Mouse (Mus musculus) megakaryocyte progenitor cell, adult 5-6 weeks (primary cell): ENCODE measurements at regions not wholly inside any gene's neighbourhood (a gene's known extent, or its start where the extent isn't known, plus 50 kb on each side); places are given as distances from the start of the nearest gene placed in this dataset.

Experiments
- ATAC-seq: replicated peaks from 2 replicates; pipeline ENCODE4 v1.8.0; 2016; ENCODE audit warnings: mild to moderate bottlenecking, moderate TSS enrichment, inconsistent platforms; ENCODE audit not compliant: poor library complexity

DNA sequence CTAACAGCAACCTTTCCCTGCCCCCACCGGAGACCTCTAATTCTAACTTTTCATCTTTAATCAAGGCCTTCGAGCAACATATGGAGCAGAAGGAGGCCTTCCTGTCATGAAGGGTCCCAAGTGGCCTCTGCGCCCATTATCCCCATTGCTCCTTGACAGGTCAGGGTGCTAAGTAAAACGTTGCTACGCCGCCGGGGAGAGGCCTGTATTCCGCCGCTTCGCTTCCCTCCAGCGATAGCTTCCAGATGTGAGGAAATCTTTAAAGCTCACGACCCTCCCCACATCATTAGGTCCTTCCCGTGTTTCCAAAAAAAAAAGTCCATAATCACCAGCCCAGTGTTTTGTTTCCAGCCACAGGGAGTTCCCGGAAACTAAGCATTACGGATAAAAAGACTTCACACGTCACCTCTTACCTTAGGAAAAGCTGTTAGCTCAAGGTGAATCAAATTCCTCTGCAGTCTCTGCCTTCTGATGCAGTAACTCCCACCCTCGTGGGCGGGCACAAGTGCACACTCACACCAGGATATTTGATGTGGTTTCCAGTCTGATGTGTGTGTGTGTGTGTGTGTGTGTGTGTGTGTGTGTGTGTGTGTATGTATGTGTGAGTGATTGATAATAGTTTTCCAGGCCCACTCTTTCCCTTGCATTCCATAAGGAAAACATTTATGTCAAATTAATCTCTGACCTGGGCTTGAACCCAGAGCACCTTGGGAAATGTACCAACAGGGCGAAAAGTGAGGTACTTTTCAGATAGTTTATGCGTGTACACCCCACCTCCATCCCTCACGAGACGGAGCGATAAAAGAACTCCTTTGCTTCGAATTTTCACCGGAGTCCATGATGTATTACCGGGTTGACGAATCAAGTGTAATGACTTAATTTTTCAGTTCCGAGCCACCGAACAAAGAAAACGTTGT is 107.5 kb downstream of the Gm45692 start:
- no peak for ATAC-seq

DNA sequence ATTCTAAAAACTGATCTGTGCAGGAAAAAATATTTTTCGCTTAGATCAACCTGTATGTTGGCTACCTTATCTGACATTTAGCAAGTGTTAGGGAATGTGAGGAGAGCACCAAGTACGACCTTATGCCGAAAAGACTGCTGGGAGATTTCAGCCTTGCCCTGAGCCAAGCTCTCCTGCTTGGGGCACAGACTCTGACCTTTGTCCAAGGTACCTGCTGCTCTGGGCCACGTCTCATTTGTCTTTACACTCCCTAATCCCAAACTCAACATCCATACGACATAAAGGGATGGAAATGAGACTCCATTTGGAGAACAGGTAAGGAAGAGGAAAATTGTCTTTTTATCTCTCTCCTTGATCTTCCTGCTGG is 108.2 kb downstream of the Gm45692 start:
- ATAC-seq: no peak

DNA sequence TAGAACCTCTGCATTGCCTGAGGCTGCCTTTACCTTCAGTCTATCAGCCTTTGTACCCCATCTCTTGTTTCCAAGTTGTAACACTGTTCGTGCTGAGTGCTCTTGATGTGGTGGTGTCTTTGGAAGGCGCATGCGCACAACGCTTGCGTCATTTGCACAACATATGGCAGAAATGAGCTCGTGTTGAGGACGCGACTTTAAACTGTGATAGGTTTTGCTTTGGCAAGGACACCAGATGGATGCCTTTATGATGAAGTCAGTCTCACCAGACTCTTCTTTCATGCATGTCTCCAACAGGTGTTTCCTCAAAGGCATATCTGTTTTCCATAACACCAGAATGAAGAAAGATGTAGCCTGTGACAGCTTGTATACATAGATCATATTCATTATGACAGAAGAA is 110.2 kb downstream of the Gm45692 start:
- no peak for ATAC-seq

DNA sequence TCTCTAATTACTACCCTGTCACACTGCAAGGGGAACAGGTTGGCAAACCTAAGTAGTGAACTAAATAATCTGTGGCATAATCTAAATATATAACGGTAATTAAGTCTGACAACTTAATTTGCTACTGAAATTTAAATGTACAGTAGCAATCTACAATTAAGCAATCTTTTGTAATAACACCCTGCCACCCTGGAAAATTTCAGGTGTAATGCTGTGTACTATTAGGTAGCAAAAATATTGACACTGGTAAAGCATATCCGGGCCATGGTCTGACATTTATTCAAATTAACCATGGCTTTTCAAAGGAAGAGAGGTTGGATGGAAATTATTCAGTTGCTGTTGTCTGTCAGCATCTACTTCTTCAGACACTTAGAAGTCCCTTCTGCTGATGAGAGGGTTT is 119.7 kb downstream of the Gm45692 start:
- ATAC-seq: no peak

DNA sequence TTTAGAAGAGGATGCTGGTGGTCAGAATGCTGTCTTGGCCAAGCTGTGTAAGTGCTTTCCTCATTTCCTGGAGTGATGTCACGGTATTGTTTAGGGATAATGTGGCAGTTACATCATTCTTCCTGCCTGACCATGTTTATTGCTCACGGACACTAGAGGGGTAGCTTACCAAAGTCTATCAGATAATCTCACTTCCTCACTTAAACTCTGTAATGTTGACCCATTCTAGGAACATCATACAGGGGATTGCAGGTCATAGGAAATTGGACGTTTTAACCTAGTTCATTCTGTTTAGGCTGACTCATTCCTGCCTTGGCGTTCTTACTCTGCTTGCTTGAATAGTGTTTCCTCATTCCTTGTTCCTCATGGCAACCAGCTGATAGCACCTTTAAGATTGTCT is 120.3 kb downstream of the Gm45692 start:
- ATAC-seq: peak; percentile 95

DNA sequence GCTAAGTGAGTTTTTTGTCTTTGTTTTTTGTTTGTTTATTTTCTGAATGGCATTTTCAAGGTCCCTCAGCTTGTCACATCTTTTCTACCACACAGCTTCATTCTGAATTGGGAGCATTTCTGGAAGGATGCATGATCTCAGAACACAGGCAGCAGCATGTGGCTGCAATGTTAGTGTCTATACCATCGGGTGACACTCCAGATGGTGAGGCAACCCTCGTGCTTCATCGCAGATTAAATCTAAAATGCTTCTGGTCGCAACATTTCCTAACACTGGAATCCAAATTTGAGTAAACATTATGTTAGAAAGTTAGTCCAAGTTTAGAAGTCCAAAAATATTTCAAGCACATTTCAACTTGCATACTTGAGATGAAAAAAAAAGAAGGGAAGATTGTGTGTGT is 124.4 kb downstream of the Gm45692 start:
- ATAC-seq: no peak

DNA sequence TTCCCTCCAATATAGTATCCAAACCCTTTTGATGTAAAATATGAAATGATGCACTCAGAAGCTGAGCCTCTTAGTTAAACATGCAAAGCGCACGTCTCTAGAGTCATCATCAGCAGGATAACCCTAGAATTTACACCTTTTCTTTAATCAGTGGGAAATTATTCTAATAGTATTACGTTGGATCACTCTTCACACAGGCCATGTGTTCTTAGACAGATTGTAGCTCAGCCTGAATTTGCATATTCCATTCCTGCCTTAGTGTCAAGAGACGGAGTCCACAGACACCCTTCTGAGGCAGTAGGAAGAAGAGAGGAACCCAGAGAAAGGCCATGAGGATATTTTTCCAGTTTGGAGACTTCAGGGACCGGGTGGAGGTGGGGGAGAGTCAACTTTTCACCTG is 125.0 kb downstream of the Gm45692 start:
- ATAC-seq: no peak

DNA sequence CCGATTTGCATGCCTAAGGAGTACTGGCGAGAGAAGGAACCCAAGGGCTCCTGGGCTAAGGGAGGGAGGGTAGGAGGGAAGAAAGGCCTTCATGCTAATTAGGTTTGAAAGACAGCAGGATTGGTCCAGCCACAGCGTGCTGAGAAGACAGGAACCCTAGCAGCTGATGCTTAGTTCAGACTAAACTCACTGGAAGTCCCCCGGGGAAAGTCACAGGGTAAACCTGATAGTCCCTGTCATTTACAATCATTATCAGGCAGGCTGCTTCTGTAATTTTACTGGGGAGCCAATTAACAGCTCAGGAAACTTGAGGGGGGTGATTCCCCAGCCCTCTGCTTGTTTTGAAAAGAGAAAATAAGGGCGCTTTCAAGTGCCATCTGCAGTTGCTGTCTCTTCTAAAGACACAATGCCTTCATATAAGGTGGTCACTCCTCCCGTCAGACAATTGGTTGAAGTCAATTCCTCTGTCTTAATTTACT is 135.9 kb downstream of the Gm45692 start:
- no peak for ATAC-seq

DNA sequence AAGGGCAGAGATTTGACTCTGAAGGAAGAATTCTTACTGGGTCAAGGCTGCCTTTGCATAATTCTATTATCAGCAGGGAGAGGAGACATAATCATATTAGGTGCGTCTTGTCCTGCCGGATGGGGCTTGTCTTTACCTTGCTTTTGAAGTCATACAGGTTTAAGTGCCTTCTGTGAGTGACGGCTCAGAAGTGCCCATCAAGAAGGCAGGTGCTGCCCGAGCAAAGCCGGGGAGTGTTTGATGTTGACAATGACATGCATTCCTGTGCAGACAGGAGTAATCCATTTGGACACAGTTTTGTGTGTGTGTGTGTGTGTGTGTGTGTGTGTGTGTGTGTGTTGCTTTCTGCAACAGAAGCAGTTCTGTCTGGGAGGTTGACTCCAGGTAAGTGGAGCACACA is 141.0 kb downstream of the Gm45692 start:
- ATAC-seq: no peak

DNA sequence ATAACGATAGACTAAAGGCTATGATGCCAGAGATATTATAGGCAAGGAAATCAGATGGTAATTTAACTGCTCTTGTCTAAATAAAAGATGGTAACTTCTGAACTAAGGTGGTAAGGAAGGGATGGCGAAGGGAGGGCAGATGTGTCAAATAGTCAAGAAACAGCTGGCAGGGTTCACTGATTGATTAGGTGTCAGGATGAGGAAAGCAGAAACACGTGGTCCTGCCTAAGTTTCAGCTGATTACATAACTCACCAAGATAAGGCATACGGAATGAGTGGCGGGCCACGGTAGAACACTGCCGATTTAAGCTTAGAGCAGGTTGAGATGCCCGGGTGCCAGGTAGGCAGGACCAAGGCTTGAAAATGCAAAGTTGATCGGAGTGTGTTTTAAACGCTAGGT is 143.2 kb downstream of the Gm45692 start:
- ATAC-seq: no peak

DNA sequence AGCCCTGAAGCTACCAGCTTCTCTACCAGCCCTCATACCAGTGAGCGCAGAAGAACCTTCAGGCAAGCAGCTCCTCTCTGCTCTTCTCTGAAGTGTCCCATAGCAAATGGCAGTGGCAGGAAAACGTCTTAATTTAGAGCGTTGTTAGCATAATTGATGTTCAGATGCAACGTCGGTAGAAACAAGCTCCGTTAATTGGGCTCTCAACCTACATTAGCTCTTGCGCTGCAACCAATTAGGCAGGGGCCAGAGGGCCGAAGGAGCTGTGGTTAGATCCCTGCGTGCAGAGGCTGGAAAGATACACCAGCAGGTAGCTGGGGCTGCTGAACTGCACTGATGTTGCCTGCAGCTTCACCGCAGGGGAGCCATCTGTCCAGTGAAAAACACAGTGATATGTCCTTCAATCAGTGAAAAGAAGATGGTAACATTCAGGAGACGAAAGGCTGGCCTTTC is 145.6 kb downstream of the Gm45692 start:
- no peak for ATAC-seq

DNA sequence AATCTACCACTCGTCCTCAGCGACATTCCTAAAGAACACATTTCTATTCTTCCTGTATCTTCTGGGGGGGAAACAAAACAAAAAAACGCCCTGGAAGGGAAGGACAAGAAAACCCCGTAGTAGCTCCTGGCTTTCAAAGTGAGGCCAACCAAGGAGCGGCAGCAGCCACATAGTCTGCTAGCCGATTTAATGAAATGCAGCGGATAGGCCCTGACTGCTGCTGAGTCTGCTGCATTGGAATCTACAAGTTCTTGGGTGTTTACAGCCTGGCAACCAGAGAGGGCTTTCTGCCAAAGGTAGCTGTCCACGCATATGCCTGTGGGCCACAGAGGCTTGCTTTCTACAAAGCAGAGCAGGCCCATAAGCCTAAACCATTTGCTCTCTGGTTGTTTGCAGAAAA is 146.0 kb downstream of the Gm45692 start:
- no peak for ATAC-seq

DNA sequence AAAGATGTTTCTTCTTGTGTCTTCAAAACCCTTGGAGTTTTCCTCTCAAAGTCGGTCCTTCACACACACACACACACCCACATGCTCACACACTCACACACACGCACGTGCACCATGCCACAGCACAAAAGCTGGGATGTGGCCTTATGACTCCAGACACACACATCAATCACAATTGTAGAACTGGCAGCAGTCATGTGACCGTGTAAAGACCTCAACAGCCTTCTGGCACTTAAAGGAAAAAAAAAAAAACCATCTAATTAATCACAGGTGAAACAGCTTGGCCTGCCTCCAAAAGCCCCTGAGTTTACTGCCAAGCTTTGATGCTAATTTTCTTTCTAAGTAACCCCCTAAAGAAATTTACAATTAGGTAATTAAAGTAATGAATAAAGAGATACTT is 147.1 kb downstream of the Gm45692 start:
- ATAC-seq: no peak

DNA sequence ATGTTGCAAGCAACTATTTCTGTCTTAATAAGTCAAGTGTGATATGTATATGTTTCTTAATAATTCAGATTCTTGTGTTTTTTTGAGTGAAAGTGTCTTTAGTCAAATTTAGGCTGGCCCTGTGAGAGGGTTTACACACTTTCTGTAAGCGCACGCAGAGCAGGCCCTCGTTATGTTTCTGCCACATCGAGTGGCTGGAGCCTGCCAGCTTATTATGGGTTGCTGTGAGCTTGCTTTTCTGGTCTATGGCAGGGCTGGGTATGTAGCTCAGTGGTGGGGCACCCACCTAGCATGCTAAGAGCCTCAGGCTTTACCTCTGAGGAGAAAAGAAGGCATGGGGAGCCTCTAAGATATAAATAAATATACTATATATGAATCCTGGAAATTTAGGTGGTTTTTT is 148.2 kb downstream of the Gm45692 start:
- ATAC-seq: no peak

DNA sequence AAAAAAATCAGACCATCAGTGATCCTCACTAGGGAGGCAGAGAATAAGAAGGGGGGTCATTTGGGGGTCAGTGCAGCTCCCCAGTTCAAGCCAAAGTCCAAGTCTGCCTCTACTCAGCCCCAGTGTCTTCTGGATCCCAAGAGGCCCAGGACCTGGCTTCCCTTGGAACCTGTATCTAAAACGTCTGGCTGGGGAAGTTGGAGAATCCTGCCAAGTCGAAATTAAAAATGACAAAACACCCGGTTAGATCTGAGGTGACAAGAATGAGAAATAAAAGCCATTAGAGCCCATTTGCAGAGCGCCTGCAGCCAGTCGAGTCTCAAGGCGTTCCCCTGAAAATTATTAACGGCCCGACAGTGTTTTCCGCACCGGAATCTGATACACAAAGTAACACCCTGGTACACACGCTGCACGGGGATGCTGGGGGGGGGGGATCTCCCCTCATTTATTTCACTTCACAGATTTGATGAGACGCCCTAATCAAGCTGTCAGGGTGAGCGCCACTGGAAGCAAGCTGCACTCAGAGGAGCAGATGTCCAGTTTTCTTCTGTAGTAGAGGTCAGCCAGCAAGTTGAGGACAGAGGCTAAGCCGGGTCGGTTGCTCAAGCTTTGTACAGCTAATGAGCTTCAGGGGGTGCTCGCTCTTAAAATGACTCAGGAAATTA is 149.5 kb downstream of the Gm45692 start:
- ATAC-seq: no peak

DNA sequence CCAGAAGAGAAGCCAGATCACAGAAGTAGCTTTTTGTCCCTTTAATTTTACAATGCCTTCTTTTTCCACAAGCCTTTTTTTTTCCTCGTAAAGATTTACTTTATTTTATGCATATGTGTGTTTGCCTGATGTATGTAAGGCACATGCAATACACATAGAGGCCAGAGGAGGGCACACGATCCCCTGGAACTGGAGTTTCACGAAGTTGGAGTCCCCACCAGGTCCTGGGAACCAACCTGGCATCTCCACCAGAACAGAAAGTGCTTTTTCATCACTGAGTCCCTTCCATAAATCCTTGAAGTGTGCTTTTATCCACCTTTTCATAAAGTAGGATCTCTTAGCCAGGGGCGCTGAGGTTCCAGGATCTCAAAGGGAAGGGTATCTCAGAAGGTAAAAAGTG is 152.8 kb downstream of the Gm45692 start:
- ATAC-seq: 0 out of 2 replicates have a peak, but pooled peaks have one; percentile 55

DNA sequence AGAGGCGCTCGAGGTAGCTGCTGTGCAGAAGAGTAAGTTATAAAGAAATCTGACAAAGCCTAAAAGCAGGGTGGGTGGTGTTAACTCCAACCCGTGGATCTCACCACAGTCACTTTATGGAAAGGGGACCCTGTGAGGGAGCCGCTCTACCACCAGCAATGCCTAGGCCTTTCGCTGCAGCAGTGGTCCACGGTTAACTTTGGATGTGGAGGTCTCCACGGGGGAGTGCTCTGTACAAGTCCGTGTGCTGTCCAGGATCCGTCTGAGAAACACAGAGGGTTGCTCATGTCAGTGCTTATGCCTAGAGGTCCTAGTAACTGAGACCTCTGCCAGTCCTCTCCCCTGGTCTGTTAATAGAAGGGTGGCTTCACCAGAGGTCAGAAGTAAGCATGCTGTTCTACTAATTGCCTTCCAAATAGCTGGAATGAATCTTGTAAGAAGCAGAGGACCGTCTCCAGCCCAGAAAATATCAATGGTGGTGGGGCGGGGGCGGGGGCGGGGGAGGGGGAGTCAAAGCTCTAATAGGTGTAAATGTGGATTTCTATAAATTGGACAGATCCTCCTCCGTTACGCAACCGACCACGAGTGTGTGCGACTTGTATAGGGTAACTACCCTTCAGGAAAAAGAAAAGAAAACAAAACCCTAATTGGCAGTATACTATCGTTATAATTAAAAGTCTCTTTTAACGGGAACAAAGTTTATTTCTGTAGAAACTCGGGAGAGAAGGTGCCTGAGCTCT is 153.5 kb downstream of the Gm45692 start:
- no peak for ATAC-seq

DNA sequence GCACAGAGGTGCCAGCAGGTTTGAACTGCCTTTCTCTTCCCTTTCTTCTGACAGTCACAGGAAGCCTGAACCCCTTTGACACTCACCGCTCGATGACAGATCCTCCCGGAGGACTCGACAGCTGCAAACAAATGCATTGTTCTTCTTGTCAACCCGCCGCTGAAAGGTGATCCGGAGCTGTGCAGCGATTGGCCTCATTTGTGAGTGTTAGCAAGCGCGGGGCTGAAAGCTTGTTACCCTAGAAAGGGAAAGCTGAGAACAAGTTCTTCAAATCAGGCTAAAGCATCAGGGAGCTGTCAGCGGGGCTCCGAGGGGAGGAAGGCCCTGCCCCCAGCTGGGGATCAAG is 154.1 kb downstream of the Gm45692 start:
- no peak for ATAC-seq

DNA sequence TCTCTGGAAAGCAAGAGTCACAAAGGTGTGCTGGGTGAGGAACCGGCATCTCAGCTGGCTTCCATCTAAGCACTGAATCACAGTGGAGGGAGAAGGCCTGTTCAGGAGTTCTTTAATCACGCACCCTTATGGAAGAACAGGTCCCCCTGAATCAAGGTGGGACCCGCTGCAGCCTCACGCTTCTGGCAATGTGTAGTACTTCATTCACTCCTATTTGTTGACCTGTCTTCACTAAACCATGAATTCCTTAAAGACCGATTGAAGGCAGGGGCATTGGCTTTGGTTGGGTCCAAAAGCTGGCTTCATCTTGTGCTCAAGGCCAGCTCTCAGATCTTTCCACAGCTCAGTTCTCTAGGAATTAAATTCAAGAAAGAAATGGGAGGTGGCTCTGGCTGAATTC is 154.5 kb downstream of the Gm45692 start:
- no peak for ATAC-seq

DNA sequence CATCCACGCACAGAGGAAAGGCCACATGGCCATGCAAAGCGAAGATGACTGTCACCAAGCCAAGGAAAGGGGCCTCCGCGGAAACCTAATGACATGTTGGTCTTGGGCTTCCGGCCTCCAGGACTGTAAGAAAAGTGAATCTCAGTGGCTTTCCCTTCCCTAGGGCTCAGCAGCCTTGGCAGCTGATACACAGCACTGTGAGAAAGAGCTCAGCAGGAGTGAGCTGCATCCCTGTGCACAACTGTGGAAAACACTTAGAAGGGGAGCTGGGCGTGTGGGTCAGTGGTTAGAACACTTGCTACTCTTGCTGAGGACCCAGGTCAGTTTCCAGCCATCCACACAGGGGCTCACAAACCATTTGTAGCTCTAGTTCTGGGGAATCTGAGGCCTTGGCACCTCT is 155.1 kb downstream of the Gm45692 start:
- no peak for ATAC-seq

DNA sequence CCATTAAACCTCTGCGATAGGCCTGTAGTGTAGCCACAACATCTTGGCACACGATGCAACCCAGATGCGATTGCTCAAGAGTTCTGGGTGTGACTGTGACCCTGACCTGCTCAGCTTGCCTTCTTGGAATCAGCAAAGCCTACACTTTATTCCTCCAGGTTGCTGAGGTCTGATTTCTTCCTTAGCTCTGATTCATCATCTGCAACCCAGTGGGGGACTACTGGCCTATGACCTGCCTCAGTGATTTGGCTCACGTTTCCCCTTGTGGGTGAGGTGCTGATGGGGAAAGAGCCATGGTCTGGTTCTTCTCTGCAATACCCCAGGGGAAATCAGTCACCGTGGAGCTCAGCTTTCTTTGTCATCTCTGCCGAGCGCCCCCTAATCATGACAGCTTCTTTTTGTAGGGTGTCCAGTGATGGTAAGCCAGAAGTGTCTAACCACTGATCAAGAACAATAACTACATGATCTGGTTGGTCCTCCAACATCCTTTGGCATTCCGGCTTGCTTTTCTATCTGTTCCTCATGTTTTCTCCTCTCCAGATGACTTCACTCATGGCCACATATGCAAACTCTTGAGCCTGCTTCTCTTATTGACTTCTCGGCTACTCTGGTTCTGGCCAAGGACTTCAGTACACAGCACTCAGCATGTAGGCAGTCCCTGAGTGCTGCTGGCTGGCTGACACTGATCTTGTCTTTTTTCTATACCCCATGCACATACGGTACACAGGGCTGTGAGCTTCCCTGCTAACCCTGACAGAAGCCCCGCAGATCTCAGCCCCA is 163.0 kb downstream of the Gm45692 start:
- ATAC-seq: no peak
